Mouse (Mus musculus): ENCODE data around the gene Eno3. TPM values are rescaled to one million over a fixed set of nuclear protein-coding genes. Genes with fewer than 3 reads are reported as not detected.

Gene Eno3
- polyA plus RNA-seq, 1 experiment: 15.7 TPM

DNA sequence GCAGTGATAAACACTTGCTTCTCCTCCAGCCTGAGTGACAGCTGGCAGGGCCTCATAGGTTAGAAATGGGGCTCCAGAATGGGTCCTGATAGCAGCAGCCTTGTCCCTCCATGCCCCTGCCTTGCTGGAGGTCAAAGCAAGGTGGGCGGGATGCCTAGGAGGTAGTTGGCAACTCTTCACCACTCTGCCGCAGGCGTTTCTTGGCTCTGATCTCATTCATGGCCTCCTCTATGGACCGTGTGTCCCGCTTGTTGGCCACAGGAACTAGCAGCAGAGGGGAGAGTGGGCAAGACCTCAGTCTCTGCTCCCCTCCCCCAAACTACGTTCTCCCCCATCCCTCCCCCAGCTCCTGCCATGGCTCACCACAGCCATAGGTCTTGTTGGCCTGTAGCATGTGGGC, 7.0 kb downstream of the Eno3 start:
- Histone ChIP-seq H3K9ac (ENCODE audit: low read depth, poor library complexity, severe bottlenecking) (no peak overlapping the region), H3K36me3 (ENCODE audit: control insufficient read depth, insufficient read depth, low read length, poor library complexity, severe bottlenecking) (peaks cover 45% of the 10 kb centered on the region), H3K27ac (ENCODE audit: insufficient read depth, low read length) (no peak overlapping the region), H3K4me3 (ENCODE audit: low read depth, low read length) (no peak overlapping the region), H3K27me3 (ENCODE audit: control insufficient read depth, insufficient read depth, low read length, poor library complexity, severe bottlenecking) (no peaks in the 10 kb centered on the region), H3K4me1 (ENCODE audit: control insufficient read depth, insufficient read depth, low read length) (no peaks in the 10 kb centered on the region), H3K9me3 (replicated peaks; ENCODE audit: control insufficient read depth, insufficient read depth, low read length, poor library complexity, severe bottlenecking) (no peaks in the 10 kb centered on the region)
- TF ChIP-seq EP300 (IDR thresholded peaks at IDR 0.05; ENCODE audit: insufficient read depth, low read depth, low read length) (no peak), CTCF (IDR thresholded peaks at IDR 0.05; ENCODE audit: low read depth, low read length) (no peak), POLR2A (IDR thresholded peaks at IDR 0.05; ENCODE audit: insufficient read depth, low read length) (no peak)

DNA sequence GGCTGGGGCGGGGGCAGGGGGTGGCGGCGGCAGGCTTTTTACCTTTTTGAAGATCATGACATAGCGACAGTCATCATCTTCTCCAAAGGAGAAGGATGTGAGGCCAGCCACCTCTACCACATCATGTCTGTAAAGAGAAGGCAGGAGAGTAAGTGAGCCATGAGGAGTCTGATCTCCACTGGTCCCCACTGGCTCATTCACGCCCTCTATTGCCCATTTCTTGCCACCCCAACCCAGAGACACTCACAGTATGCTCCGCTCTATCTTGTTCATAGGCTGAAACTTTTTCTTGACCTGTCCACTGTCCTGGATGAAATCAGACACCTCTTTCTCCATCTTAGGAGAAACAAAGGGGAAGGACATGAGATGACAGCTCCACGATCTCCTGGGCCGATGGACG, 7.7 kb downstream of the Eno3 start:
- H3K4me1 ChIP-seq (ENCODE audit: control insufficient read depth, insufficient read depth, low read length): no peaks in the 10 kb centered on the region
- no peak overlapping the region for H3K4me3 ChIP-seq (ENCODE audit: low read depth, low read length)
- H3K9me3 ChIP-seq (replicated peaks; ENCODE audit: control insufficient read depth, insufficient read depth, low read length, poor library complexity, severe bottlenecking): no peaks in the 10 kb centered on the region
- H3K27ac ChIP-seq (ENCODE audit: insufficient read depth, low read length): no peak overlapping the region
- no peaks in the 10 kb centered on the region for H3K27me3 ChIP-seq (ENCODE audit: control insufficient read depth, insufficient read depth, low read length, poor library complexity, severe bottlenecking)
- TF ChIP-seq CTCF (IDR thresholded peaks at IDR 0.05; ENCODE audit: low read depth, low read length) (peak; percentile 22), EP300 (IDR thresholded peaks at IDR 0.05; ENCODE audit: insufficient read depth, low read depth, low read length) (no peak), POLR2A (IDR thresholded peaks at IDR 0.05; ENCODE audit: insufficient read depth, low read length) (no peak)
- no peak overlapping the region for H3K9ac ChIP-seq (ENCODE audit: low read depth, poor library complexity, severe bottlenecking)
- H3K36me3 ChIP-seq (ENCODE audit: control insufficient read depth, insufficient read depth, low read length, poor library complexity, severe bottlenecking): peaks cover 45% of the 10 kb centered on the region

DNA sequence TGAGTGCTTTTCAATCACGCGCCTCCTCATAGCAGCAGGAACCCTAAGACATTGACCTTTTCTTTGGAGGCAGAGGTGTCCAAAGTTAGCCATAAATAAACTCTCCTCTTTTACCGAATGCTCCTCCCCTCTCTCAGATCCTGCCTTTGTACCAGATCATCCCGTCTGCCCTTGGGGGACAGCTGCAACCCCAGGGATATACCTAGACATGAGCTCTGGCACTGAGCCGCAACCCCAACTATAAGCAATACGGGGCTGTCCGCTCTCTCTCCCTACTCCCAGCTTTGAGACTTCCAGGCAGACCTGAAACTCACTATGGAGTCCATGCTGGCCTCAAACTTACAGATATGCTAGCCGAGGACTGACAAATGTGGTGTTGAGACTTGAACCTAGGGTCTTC, 9.7 kb downstream of the Eno3 start:
- H3K9me3 ChIP-seq (replicated peaks; ENCODE audit: control insufficient read depth, insufficient read depth, low read length, poor library complexity, severe bottlenecking): no peaks in the 10 kb centered on the region
- 0 out of 2 replicates have a peak overlapping the region, but pooled peaks have one; percentile 20 for H3K9ac ChIP-seq (ENCODE audit: low read depth, poor library complexity, severe bottlenecking)
- TF ChIP-seq CTCF (IDR thresholded peaks at IDR 0.05; ENCODE audit: low read depth, low read length): no peak
- no peak for TF ChIP-seq EP300 (IDR thresholded peaks at IDR 0.05; ENCODE audit: insufficient read depth, low read depth, low read length)
- no peak for TF ChIP-seq POLR2A (IDR thresholded peaks at IDR 0.05; ENCODE audit: insufficient read depth, low read length)
- H3K27ac ChIP-seq (ENCODE audit: insufficient read depth, low read length): no peak overlapping the region
- H3K27me3 ChIP-seq (ENCODE audit: control insufficient read depth, insufficient read depth, low read length, poor library complexity, severe bottlenecking): no peaks in the 10 kb centered on the region
- no peak overlapping the region for H3K4me3 ChIP-seq (ENCODE audit: low read depth, low read length)
- H3K36me3 ChIP-seq (ENCODE audit: control insufficient read depth, insufficient read depth, low read length, poor library complexity, severe bottlenecking): peaks cover 45% of the 10 kb centered on the region
- peaks cover 2% of the 10 kb centered on the region for H3K4me1 ChIP-seq (ENCODE audit: control insufficient read depth, insufficient read depth, low read length)

DNA sequence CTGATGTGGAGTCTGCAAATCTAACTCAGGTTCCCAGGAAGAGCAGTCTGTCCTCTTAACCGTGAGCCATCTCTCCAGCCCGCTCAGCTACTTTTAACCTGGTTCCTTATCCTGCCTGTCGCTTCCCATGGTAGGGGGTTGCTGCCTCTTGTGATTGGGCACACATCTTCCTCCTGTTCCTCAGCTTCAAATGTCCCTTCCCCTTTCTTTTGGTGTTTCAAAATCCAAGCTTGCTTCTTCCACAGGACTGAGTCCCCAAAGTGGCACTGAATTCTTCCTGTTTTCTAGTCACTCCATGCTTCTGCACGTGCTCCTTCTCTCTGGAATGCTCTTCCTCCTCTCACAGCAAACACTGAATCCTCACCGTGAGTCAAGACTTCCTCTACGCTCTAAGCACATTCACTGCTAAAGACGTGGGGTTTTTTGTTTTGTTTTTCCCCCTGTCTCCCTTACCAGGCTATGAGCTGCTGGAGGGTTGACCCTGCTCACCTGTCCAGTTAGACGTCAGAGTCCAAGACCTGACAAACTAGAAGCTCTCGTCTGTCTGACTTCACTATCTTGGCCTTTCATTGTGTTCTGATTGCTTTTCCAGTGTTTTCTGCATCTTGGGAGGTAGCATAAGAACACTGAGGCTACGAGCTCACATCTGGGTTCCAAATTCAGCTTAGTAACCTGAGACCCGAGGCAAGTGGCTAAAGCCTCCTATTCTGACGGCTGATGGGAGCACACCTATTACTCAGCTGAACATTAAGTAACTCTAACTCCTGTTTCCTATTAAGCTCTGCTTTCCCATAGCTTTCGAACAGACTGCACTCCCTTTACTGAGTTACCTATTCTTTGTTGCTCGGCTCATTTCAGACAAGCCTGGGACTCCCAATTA, 10.5 kb downstream of the Eno3 start:
- H3K9me3 ChIP-seq (replicated peaks; ENCODE audit: control insufficient read depth, insufficient read depth, low read length, poor library complexity, severe bottlenecking): no peaks in the 10 kb centered on the region
- H3K36me3 ChIP-seq (ENCODE audit: control insufficient read depth, insufficient read depth, low read length, poor library complexity, severe bottlenecking): peaks cover 38% of the 10 kb centered on the region
- peak overlapping the region; percentile 28; the same call in 1 of the 2 replicates for H3K27ac ChIP-seq (ENCODE audit: insufficient read depth, low read length)
- peaks cover 2% of the 10 kb centered on the region for H3K4me1 ChIP-seq (ENCODE audit: control insufficient read depth, insufficient read depth, low read length)
- TF ChIP-seq CTCF (IDR thresholded peaks at IDR 0.05; ENCODE audit: low read depth, low read length) (no peak), POLR2A (IDR thresholded peaks at IDR 0.05; ENCODE audit: insufficient read depth, low read length) (no peak), EP300 (IDR thresholded peaks at IDR 0.05; ENCODE audit: insufficient read depth, low read depth, low read length) (no peak)
- H3K4me3 ChIP-seq (ENCODE audit: low read depth, low read length): peak overlapping the region; percentile 12; the same call in 1 of the 2 replicates
- H3K9ac ChIP-seq (ENCODE audit: low read depth, poor library complexity, severe bottlenecking): peak overlapping the region; percentile 84
- no peaks in the 10 kb centered on the region for H3K27me3 ChIP-seq (ENCODE audit: control insufficient read depth, insufficient read depth, low read length, poor library complexity, severe bottlenecking)

DNA sequence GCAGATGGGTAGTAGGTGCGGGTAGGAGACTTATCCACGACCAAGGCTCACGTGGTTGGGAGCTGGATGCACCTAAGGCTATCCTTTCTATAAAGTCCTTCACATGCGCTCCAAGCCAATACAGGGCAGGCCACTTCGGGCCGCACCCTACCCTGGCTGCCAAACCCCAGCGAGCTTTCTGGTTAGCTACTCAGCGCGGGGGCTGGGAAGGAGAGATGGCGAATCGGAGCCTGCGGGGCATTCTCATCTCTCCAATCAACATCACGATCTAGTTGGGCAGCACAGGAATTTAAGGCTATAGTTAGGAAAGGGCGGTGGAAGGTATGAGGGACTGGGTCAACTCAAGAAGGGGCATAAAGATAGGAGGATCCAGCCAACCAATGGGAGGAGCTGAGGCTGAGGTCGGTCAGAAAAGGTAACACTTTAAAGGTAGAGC, 11.4 kb downstream of the Eno3 start:
- Histone ChIP-seq H3K9me3 (replicated peaks; ENCODE audit: control insufficient read depth, insufficient read depth, low read length, poor library complexity, severe bottlenecking) (no peaks in the 10 kb centered on the region), H3K4me1 (ENCODE audit: control insufficient read depth, insufficient read depth, low read length) (peaks cover 2% of the 10 kb centered on the region), H3K36me3 (ENCODE audit: control insufficient read depth, insufficient read depth, low read length, poor library complexity, severe bottlenecking) (peaks cover 31% of the 10 kb centered on the region), H3K27me3 (ENCODE audit: control insufficient read depth, insufficient read depth, low read length, poor library complexity, severe bottlenecking) (no peaks in the 10 kb centered on the region), H3K4me3 (ENCODE audit: low read depth, low read length) (peak overlapping the region; percentile 91), H3K9ac (ENCODE audit: low read depth, poor library complexity, severe bottlenecking) (peak overlapping the region; percentile 84), H3K27ac (ENCODE audit: insufficient read depth, low read length) (peak overlapping the region; percentile 79)
- TF ChIP-seq POLR2A (IDR thresholded peaks at IDR 0.05; ENCODE audit: insufficient read depth, low read length) (no peak), CTCF (IDR thresholded peaks at IDR 0.05; ENCODE audit: low read depth, low read length) (no peak), EP300 (IDR thresholded peaks at IDR 0.05; ENCODE audit: insufficient read depth, low read depth, low read length) (no peak)
